Mouse (Mus musculus) midbrain, embryonic 10.5 days (tissue): ENCODE data around the gene 4632433K11Rik. TPM values are rescaled to one million over a fixed set of nuclear protein-coding genes. Genes with fewer than 3 reads are reported as not detected.
"Not testable (repeated sequence)": the region's sequence is repeated elsewhere in the genome, so short reads cannot be mapped to it uniquely, and the experiment has no call there.

Source experiments
- DNase-seq: peaks from one replicate; pipeline ENCODE4 v3.0.0-alpha.2; 2017; ENCODE audit warnings: low spot score
- H3K27ac ChIP-seq: fragments of 300-500 bp; sonication (generic); replicated peaks from 2 replicates; pipeline ENCODE4 v1.5.1; 2016; ENCODE audit warnings: mild to moderate bottlenecking
- H3K27me3 ChIP-seq: fragments of 300-500 bp; sonication (generic); 2 replicates; pipeline ENCODE4 v1.6.1; 2016; ENCODE audit warnings: low read depth, mild to moderate bottlenecking; ENCODE audit not compliant: poor library complexity, severe bottlenecking
- H3K36me3 ChIP-seq: fragments of 300-500 bp; sonication (generic); 2 replicates; pipeline ENCODE4 v1.6.1; 2016; ENCODE audit warnings: mild to moderate bottlenecking, moderate library complexity
- H3K4me1 ChIP-seq: fragments of 300-500 bp; sonication (generic); 2 replicates; pipeline ENCODE4 v1.6.1; 2016
- H3K4me3 ChIP-seq: fragments of 300-500 bp; sonication (generic); 2 replicates; pipeline ENCODE4 v1.5.1; 2016; ENCODE audit warnings: mild to moderate bottlenecking, moderate library complexity
- H3K9me3 ChIP-seq: fragments of 300-500 bp; sonication (generic); replicated peaks from 2 replicates; pipeline ENCODE4 v1.6.1; 2016; ENCODE audit warnings: mild to moderate bottlenecking
- WGBS: fragments of 180-500 bp; shearing (Covaris S2); methylation state at CpG from one replicate; pipeline ENCODE4 v1.1.7; 2016; 5-methylcytosine and 5-hydroxymethylcytosine counted together
- polyA plus RNA-seq: library from polyadenylated mRNA; unstranded; fragments of >200 nt; fragmentation: Nextera tagmentation; extraction: Ambion mirVana; gene quantifications from 2 replicates; pipeline ENCODE4 v1.2.1, GENCODE M21; 2016

Gene 4632433K11Rik
- polyA plus RNA-seq, 1 experiment from 2014 or later: not detected

GRCm38 (mm10) chr7:5062360-5063001 lies 28.6 kb downstream of the 4632433K11Rik start:
- H3K27ac ChIP-seq: peak overlapping the region; percentile 97
- peaks cover 42% of the 10 kb centered on the region for H3K4me1 ChIP-seq
- peak; percentile 85 for DNase-seq
- peaks cover 22% of the 10 kb centered on the region for H3K27me3 ChIP-seq
- H3K4me3 ChIP-seq: peak overlapping the region; percentile 74
- peaks cover 30% of the 10 kb centered on the region for H3K36me3 ChIP-seq
- WGBS: under 1% methylated on average over 51 of the region's 51 CpGs
- H3K9me3 ChIP-seq: no peaks in the 10 kb centered on the region

GRCm38 (mm10) chr7:5064886-5065285 lies 31.0 kb downstream of the 4632433K11Rik start:
- peaks cover 54% of the 10 kb centered on the region for H3K36me3 ChIP-seq
- H3K4me1 ChIP-seq: peaks cover 33% of the 10 kb centered on the region
- no peak for DNase-seq
- no peaks in the 10 kb centered on the region for H3K27me3 ChIP-seq
- no peaks in the 10 kb centered on the region for H3K9me3 ChIP-seq
- H3K27ac ChIP-seq: no peak overlapping the region
- WGBS: 97% methylated on average over 6 of the region's 6 CpGs
- H3K4me3 ChIP-seq: no peak overlapping the region

- H3K27ac ChIP-seq: no peak overlapping the region
- H3K4me3 ChIP-seq: no peak overlapping the region
- no peaks in the 10 kb centered on the region for H3K9me3 ChIP-seq
- no peak for DNase-seq
- peaks cover 98% of the 10 kb centered on the region for H3K36me3 ChIP-seq
- H3K27me3 ChIP-seq: no peaks in the 10 kb centered on the region
- 95% methylated on average over 1 of the region's 1 CpGs for WGBS
- H3K4me1 ChIP-seq: no peaks in the 10 kb centered on the region
Observed at GRCm38 (mm10) chr7:5073586-5073985, 39.7 kb downstream of the 4632433K11Rik start.

GRCm38 (mm10) chr7:5074984-5075383 lies 41.1 kb downstream of the 4632433K11Rik start:
- Histone ChIP-seq H3K27ac (no peak overlapping the region), H3K4me3 (no peak overlapping the region), H3K4me1 (0 out of 2 replicates have a peak, but pooled peaks cover 3% of the 10 kb centered on the region), H3K9me3 (no peaks in the 10 kb centered on the region), H3K36me3 (peaks cover 95% of the 10 kb centered on the region), H3K27me3 (no peaks in the 10 kb centered on the region)
- 96% methylated on average over 5 of the region's 5 CpGs for WGBS
- DNase-seq: no peak

GRCm38 (mm10) chr7:5076931-5077330 lies 43.0 kb downstream of the 4632433K11Rik start:
- peaks cover 16% of the 10 kb centered on the region for H3K4me1 ChIP-seq
- no peaks in the 10 kb centered on the region for H3K27me3 ChIP-seq
- no peak for DNase-seq
- 93% methylated on average over 2 of the region's 2 CpGs for WGBS
- no peak overlapping the region for H3K4me3 ChIP-seq
- no peaks in the 10 kb centered on the region for H3K9me3 ChIP-seq
- H3K36me3 ChIP-seq: peaks cover 77% of the 10 kb centered on the region
- H3K27ac ChIP-seq: no peak overlapping the region

GRCm38 (mm10) chr7:5079365-5080009 lies 45.6 kb downstream of the 4632433K11Rik start:
- H3K4me1 ChIP-seq: peaks cover 20% of the 10 kb centered on the region
- H3K4me3 ChIP-seq: peak overlapping the region; percentile 95
- peaks cover 71% of the 10 kb centered on the region for H3K36me3 ChIP-seq
- peak overlapping the region; percentile 93 for H3K27ac ChIP-seq
- H3K27me3 ChIP-seq, H3K9me3 ChIP-seq, DNase-seq: not testable (repeated sequence)
- 57% methylated on average over 10 of the region's 13 CpGs for WGBS

GRCm38 (mm10) chr7:5080010-5080751 lies 46.3 kb downstream of the 4632433K11Rik start, which contains the start of gene Epn1:
Gene Epn1, plus strand, starts transcription at chr7:5080235.
- under 1% methylated on average over 81 of the region's 81 CpGs for WGBS
- no peaks in the 10 kb centered on the region for H3K27me3 ChIP-seq
- peak within 1 kb of the TSS; percentile 95 for H3K4me3 ChIP-seq
- H3K27ac ChIP-seq: peak within 1 kb of the TSS; percentile 93
- H3K36me3 ChIP-seq: peaks cover 71% of the 10 kb centered on the region
- peaks cover 20% of the 10 kb centered on the region for H3K4me1 ChIP-seq
- DNase-seq: peak; percentile 95
- H3K9me3 ChIP-seq: no peaks in the 10 kb centered on the region

- peaks cover 72% of the 10 kb centered on the region for H3K36me3 ChIP-seq
- WGBS: 26% methylated on average over 6 of the region's 6 CpGs
Observed at GRCm38 (mm10) chr7:5080815-5081214, 46.9 kb downstream of the 4632433K11Rik start.

GRCm38 (mm10) chr7:5081241-5081640 lies 47.3 kb downstream of the 4632433K11Rik start:
- Histone ChIP-seq H3K27me3 (no peaks in the 10 kb centered on the region), H3K4me3 (peak overlapping the region; percentile 95), H3K36me3 (peaks cover 73% of the 10 kb centered on the region), H3K9me3 (no peaks in the 10 kb centered on the region; the same call in 1 of the 2 replicates), H3K27ac (no peak overlapping the region), H3K4me1 (peaks cover 20% of the 10 kb centered on the region)
- 85% methylated on average over 6 of the region's 6 CpGs for WGBS
- DNase-seq: no peak

More at GRCm38 (mm10) chr7:5080815-5081214, 46.9 kb downstream of the 4632433K11Rik start:
- H3K4me1 ChIP-seq: peaks cover 20% of the 10 kb centered on the region
- H3K4me3 ChIP-seq: peak overlapping the region; percentile 95
- no peak for DNase-seq
- peak overlapping the region; percentile 93 for H3K27ac ChIP-seq
- no peaks in the 10 kb centered on the region for H3K27me3 ChIP-seq
- no peaks in the 10 kb centered on the region for H3K9me3 ChIP-seq

GRCm38 (mm10) chr7:5081939-5082338 lies 48.0 kb downstream of the 4632433K11Rik start:
- H3K27ac ChIP-seq: no peak overlapping the region
- H3K4me3 ChIP-seq: peak overlapping the region; percentile 95; the same call in 1 of the 2 replicates
- peaks cover 20% of the 10 kb centered on the region for H3K4me1 ChIP-seq
- no peaks in the 10 kb centered on the region; the same call in 1 of the 2 replicates for H3K9me3 ChIP-seq
- DNase-seq: no peak
- H3K27me3 ChIP-seq: no peaks in the 10 kb centered on the region
- 100% methylated on average over 2 of the region's 2 CpGs for WGBS
- peaks cover 72% of the 10 kb centered on the region for H3K36me3 ChIP-seq

- Histone ChIP-seq H3K4me3 (no peak overlapping the region), H3K9me3 (no peaks in the 10 kb centered on the region; the same call in 1 of the 2 replicates), H3K36me3 (peaks cover 72% of the 10 kb centered on the region), H3K27me3 (no peaks in the 10 kb centered on the region), H3K27ac (no peak overlapping the region), H3K4me1 (peaks cover 20% of the 10 kb centered on the region)
- 95% methylated on average over 18 of the region's 18 CpGs for WGBS
- no peak for DNase-seq
Observed at GRCm38 (mm10) chr7:5083325-5084105, 49.6 kb downstream of the 4632433K11Rik start.
